Mouse (Mus musculus) gastrocnemius, postnatal 25 days (tissue): ENCODE measurements around the gene Tnip2. TPM values are rescaled to one million over a fixed set of nuclear protein-coding genes. Genes with fewer than 3 reads are reported as not detected.

Source experiments
- DNase-seq: peaks from one replicate; pipeline ENCODE4 v3.0.0; 2022
- total RNA-seq, 2 experiments: library from RNA; stranded (reverse); gene quantifications; 1 replicate in 1 of 2; 2 replicates in 1 of 2; pipeline ENCODE4 v1.2.3; 2021

Gene Tnip2
- total RNA-seq, 2 experiments from 2014 or later: 2.1 to 2.3 TPM

- DNase-seq: no peak
Observed at GRCm38 (mm10) chr5:34461294-34461693, 52.5 kb downstream of the Tnip2 start.

DNA sequence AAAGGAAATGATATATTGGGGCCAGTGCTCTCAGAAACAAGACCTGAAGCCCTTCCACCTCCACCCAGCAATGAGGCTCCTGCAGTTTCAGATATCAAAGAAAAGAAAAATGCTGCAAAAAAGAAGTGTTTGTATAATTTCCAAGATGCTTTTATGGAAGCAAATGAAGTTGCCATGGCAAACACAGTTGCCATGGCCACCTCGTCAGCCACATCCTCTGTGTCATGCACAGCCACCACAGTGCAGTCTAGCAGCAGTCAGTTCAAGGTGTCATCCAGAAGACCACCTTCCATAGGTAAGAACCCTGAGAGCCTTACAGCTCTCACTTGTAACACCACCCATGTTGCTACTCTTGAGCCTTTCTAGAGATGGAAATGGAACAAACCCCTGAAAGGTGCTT, 54.8 kb downstream of the Tnip2 start:
- DNase-seq: no peak

- no peak for DNase-seq
Observed at GRCm38 (mm10) chr5:34446207-34446606, 67.6 kb downstream of the Tnip2 start.

Other genes starting within 250 kb of the Tnip2 start
- under 1 TPM; 0.20 to 0.48 TPM for gene Zfyve28, start 225.5 kb downstream of the Tnip2 start, total RNA-seq
- gene Cfap99, start 225.4 kb downstream of the Tnip2 start, total RNA-seq: not detected
- gene Rnf4, start 177.7 kb downstream of the Tnip2 start, total RNA-seq: 10 to 100 TPM; 16.6 to 20.0 TPM
- 10 to 100 TPM; 12.6 to 13.0 TPM for gene Fam193a, start 144.1 kb downstream of the Tnip2 start, total RNA-seq
- gene Sh3bp2, start 11.8 kb upstream of the Tnip2 start, total RNA-seq: 1 to 10 TPM; 1.1 to 1.2 TPM
- 10 to 100 TPM; 61.8 to 68.6 TPM for gene Add1, start 59.7 kb upstream of the Tnip2 start, total RNA-seq
- 1 to 10 TPM; 4.6 to 7.0 TPM for gene Mfsd10, start 123.2 kb upstream of the Tnip2 start, total RNA-seq
- 10 to 100 TPM; 11.0 to 13.6 TPM for gene Nop14, start 146.2 kb upstream of the Tnip2 start, total RNA-seq
- 1 to 10 TPM; 1.2 to 1.7 TPM for gene Grk4, start 146.4 kb upstream of the Tnip2 start, total RNA-seq
- gene Htt, start 247.7 kb upstream of the Tnip2 start, total RNA-seq: 1 to 10 TPM; 7.7 to 7.9 TPM